Mouse (Mus musculus): ENCODE measurements at regions not wholly inside any gene's neighbourhood (a gene's known extent, or its start where the extent isn't known, plus 50 kb on each side); places are given as distances from the start of the nearest gene placed in this dataset.

GRCm38 (mm10) chr5:64676946-64677588, 126.1 kb upstream of the Klf3 start:
- no peak overlapping the region for H3K4me3 ChIP-seq (ENCODE audit: low read depth, low read length)
- H3K4me2 ChIP-seq (ENCODE audit: low read depth), result no peak overlapping the region
- no peaks in the 10 kb centered on the region for H3K4me1 ChIP-seq (ENCODE audit: insufficient read depth)
- WGBS, result 92% methylated on average over 8 of the region's 8 CpGs
- DNase-seq, result no peak
- no peaks in the 10 kb centered on the region for H3K9me3 ChIP-seq (ENCODE audit: low read length)
- TF ChIP-seq CTCF (IDR thresholded peaks at IDR 0.05; ENCODE audit: low read depth), result no peak
- no peaks in the 10 kb centered on the region for H3K27me3 ChIP-seq (ENCODE audit: insufficient read depth, low read length)
- no peak overlapping the region for H3K9ac ChIP-seq
- ATAC-seq, result no peak
- H3K36me3 ChIP-seq (ENCODE audit: insufficient read depth), result no peaks in the 10 kb centered on the region
- no peak overlapping the region for H3K27ac ChIP-seq (ENCODE audit: low read depth, low read length)

DNA sequence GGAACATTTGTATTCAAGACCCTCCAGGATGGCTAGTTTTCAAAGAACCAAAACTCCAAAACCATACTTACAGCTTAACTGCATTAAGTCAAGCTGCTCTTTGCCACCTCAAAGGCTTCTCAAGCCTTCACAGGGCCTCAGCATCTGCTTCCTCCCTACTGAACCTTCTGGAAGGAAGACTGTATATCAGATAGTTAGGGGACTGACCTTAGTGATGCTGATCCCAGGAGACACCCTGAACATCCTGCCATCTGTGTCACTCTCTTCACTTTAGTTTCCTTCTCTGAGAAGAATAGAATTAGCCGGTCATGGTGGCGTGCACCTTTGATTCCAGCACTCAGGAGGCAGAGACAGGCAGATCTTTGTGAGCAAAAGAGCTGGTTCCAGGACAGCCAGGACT, 124.5 kb upstream of the Klf3 start:
- TF ChIP-seq CTCF (IDR thresholded peaks at IDR 0.05; ENCODE audit: low read depth), result no peak
- Histone ChIP-seq H3K4me1 (ENCODE audit: insufficient read depth) (no peaks in the 10 kb centered on the region), H3K27ac (ENCODE audit: low read depth, low read length) (no peak overlapping the region), H3K9ac (no peak overlapping the region), H3K27me3 (ENCODE audit: insufficient read depth, low read length) (no peaks in the 10 kb centered on the region), H3K4me3 (ENCODE audit: low read depth, low read length) (no peak overlapping the region), H3K9me3 (ENCODE audit: low read length) (no peaks in the 10 kb centered on the region), H3K36me3 (ENCODE audit: insufficient read depth) (no peaks in the 10 kb centered on the region), H3K4me2 (ENCODE audit: low read depth) (no peak overlapping the region)
- no peak for ATAC-seq
- DNase-seq, result no peak
- WGBS, result 88% methylated on average over 2 of the region's 2 CpGs

DNA sequence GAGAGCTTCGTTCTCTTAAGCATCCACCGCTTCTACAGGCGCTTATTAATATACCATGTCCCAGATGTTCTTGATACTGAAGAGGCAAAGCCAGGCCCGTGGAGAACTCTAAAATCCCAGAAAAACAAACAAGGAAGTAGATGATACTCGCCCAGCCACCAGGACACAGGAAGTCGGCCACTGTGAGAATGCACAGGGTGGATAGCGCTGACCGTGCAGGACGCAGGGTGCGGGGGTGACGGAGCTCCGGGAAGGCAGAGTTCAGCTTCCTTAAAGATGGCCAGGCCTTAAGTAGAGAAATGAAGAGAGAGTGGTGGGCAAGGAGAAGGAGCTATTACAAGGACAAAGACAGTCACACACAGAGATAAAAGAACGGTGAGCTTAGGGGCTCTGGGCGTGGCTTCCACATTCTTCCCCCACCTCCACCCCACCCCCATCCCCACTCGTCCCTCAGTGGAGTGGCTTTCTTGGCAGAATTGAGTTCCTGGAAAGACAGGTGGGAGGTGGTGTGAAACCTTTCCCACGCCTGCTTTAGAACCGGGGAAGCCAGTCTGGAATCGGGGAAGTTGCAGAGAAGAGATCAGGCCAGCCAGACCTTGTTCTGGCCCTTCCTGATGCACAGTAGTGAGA, 123.1 kb upstream of the Klf3 start:
- Histone ChIP-seq H3K4me2 (ENCODE audit: low read depth) (no peak overlapping the region), H3K27ac (ENCODE audit: low read depth, low read length) (no peak overlapping the region), H3K9me3 (ENCODE audit: low read length) (no peaks in the 10 kb centered on the region), H3K9ac (no peak overlapping the region), H3K36me3 (ENCODE audit: insufficient read depth) (no peaks in the 10 kb centered on the region), H3K27me3 (ENCODE audit: insufficient read depth, low read length) (no peaks in the 10 kb centered on the region), H3K4me1 (ENCODE audit: insufficient read depth) (no peaks in the 10 kb centered on the region), H3K4me3 (ENCODE audit: low read depth, low read length) (no peak overlapping the region)
- ATAC-seq (no peak), DNase-seq (no peak)
- WGBS, result 83% methylated on average over 18 of the region's 18 CpGs
- TF ChIP-seq CTCF (IDR thresholded peaks at IDR 0.05; ENCODE audit: low read depth), result no peak

DNA sequence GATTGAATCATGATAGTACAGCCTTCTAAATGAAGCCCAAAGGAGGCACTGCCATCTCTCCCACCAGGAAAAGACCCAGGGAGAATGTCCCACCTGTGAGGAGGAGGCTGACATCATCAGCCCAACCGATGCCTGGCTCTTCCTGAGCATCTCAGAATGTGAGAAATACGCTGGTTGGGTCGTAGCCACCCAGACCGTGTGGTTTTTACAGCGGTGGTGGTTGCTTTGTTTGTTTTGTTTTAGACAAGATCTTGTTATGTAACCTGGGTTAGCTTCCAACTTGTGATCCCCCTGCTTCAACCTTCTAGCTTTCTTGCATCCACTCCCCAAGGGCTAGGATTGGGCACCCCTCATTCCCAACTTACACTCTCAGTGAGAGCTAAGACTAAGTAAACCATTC, 122.0 kb upstream of the Klf3 start:
- TF ChIP-seq CTCF (IDR thresholded peaks at IDR 0.05; ENCODE audit: low read depth), result no peak

DNA sequence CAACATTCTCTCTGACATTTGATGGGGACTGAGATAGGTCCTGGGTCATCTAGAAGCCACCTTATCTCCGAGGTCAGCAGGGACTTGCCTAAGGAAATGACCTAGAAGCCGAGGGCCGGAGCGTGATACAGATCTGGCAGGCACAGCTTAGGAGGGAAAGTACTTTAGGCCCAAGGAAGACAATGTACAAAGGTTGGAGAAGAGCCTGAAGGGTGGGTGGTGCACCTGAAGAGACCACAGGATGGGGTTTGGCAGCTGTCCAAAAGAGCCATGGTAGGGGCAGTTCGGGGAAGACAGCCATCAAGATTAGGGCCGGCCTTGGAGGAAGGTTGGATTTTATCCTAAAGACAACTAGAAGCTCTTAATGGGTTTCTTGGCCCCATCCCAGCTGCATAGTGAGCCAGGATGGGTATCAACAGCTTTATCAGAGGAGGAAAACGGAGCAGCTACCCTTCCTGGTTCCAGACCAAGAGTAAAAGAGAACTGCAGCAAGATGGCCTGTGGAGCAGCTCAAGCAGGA, 120.8 kb upstream of the Klf3 start:
- H3K4me1 ChIP-seq (ENCODE audit: insufficient read depth), result no peaks in the 10 kb centered on the region
- 88% methylated on average over 7 of the region's 7 CpGs for WGBS
- DNase-seq, result no peak
- no peaks in the 10 kb centered on the region for H3K36me3 ChIP-seq (ENCODE audit: insufficient read depth)
- no peak overlapping the region for H3K4me3 ChIP-seq (ENCODE audit: low read depth, low read length)
- no peak for ATAC-seq
- no peaks in the 10 kb centered on the region for H3K9me3 ChIP-seq (ENCODE audit: low read length)
- no peak overlapping the region for H3K9ac ChIP-seq
- H3K27ac ChIP-seq (ENCODE audit: low read depth, low read length), result no peak overlapping the region
- H3K27me3 ChIP-seq (ENCODE audit: insufficient read depth, low read length), result no peaks in the 10 kb centered on the region
- no peak overlapping the region for H3K4me2 ChIP-seq (ENCODE audit: low read depth)
- TF ChIP-seq CTCF (IDR thresholded peaks at IDR 0.05; ENCODE audit: low read depth), result no peak

More for the DNA sequence above, 122.0 kb upstream of the Klf3 start:
- H3K27ac ChIP-seq (ENCODE audit: low read depth, low read length), result no peak overlapping the region
- H3K4me3 ChIP-seq (ENCODE audit: low read depth, low read length), result no peak overlapping the region
- ATAC-seq, result no peak
- no peaks in the 10 kb centered on the region for H3K4me1 ChIP-seq (ENCODE audit: insufficient read depth)
- H3K36me3 ChIP-seq (ENCODE audit: insufficient read depth), result no peaks in the 10 kb centered on the region
- H3K27me3 ChIP-seq (ENCODE audit: insufficient read depth, low read length), result no peaks in the 10 kb centered on the region
- no peak overlapping the region for H3K9ac ChIP-seq
- 90% methylated on average over 5 of the region's 5 CpGs for WGBS
- no peaks in the 10 kb centered on the region for H3K9me3 ChIP-seq (ENCODE audit: low read length)
- no peak overlapping the region for H3K4me2 ChIP-seq (ENCODE audit: low read depth)
- DNase-seq, result no peak

DNA sequence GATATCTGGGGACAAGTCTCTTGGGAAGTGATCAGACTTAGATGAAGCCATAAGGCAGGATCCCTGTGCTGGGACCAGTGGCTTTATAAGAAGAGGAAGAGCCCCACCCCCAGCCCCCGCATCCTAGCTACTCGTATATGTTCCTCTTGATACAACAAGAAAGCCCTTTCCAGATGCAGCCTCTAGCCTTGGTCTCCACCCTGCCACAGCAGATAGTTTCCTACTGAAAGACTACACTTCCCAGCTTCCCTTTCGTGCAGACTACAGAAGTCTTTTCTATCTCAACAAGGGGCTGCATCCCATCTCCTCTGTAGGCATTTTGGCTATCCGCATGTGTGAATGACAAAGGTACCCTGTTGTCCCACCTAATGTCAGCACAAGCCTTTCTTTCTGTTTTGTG, 119.8 kb upstream of the Klf3 start:
- Histone ChIP-seq H3K27ac (ENCODE audit: low read depth, low read length) (no peak overlapping the region), H3K4me2 (ENCODE audit: low read depth) (no peak overlapping the region), H3K9ac (no peak overlapping the region), H3K9me3 (ENCODE audit: low read length) (no peaks in the 10 kb centered on the region), H3K27me3 (ENCODE audit: insufficient read depth, low read length) (no peaks in the 10 kb centered on the region), H3K36me3 (ENCODE audit: insufficient read depth) (no peaks in the 10 kb centered on the region), H3K4me1 (ENCODE audit: insufficient read depth) (no peaks in the 10 kb centered on the region), H3K4me3 (ENCODE audit: low read depth, low read length) (no peak overlapping the region)
- DNase-seq, result no peak
- ATAC-seq, result no peak
- WGBS, result 97% methylated on average over 4 of the region's 4 CpGs
- no peak for TF ChIP-seq CTCF (IDR thresholded peaks at IDR 0.05; ENCODE audit: low read depth)

GRCm38 (mm10) chr5:64684275-64684674, 118.9 kb upstream of the Klf3 start:
- Histone ChIP-seq H3K9me3 (ENCODE audit: low read length) (no peaks in the 10 kb centered on the region), H3K4me1 (ENCODE audit: insufficient read depth) (no peaks in the 10 kb centered on the region), H3K27ac (ENCODE audit: low read depth, low read length) (no peak overlapping the region), H3K27me3 (ENCODE audit: insufficient read depth, low read length) (no peaks in the 10 kb centered on the region), H3K4me2 (ENCODE audit: low read depth) (no peak overlapping the region), H3K36me3 (ENCODE audit: insufficient read depth) (no peaks in the 10 kb centered on the region), H3K4me3 (ENCODE audit: low read depth, low read length) (no peak overlapping the region), H3K9ac (no peak overlapping the region)
- DNase-seq (no peak), ATAC-seq (no peak)
- no peak for TF ChIP-seq CTCF (IDR thresholded peaks at IDR 0.05; ENCODE audit: low read depth)
- WGBS, result 85% methylated on average over 5 of the region's 5 CpGs

All from forebrain, postnatal 0 days (tissue).